Mouse (Mus musculus): ENCODE data around the gene Jade2. TPM values are rescaled to one million over a fixed set of nuclear protein-coding genes. Genes with fewer than 3 reads are reported as not detected.

Gene Jade2
- total RNA-seq (2023), result 66.0 TPM

DNA sequence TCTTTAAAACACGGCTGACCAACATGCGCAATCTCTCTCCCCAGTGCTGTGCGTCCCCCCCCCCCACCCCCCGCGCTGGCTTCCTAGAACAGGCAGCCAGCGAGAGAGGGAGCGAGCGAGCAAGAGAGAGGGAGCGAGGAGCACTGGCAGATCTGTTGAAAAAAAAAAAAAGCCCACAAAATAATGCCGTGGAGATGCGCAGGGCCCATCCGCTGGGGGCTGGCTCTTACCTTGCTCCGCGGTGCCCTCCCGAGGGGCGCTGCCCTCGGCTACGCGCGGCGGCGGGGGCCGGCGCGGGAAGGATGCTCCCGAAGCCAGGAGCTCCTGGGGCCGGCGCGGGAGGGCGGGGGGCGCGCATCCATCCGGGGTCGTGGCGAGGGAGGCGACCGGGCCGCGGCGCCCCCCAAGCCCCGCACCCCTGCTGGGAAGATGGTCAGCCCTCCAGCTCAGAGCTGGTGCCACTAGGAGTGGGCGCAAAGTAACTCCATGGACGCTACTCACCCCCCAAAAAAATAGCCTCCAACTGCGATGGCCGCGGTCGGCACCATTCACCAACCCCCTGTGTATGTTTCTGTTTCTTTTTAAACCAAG, at the start of gene Jade2:
TSS of gene Jade2 (minus strand) at position 573 of the 591 bp plus-strand sequence.

Other genes starting within 250 kb of the Jade2 start
- gene Nhp2, start 237.9 kb downstream of the Jade2 start, total RNA-seq (2023), result 42.3 TPM
- 57.0 TPM for gene Rmnd5b, start 221.8 kb downstream of the Jade2 start, total RNA-seq (2023)
- 5.3 TPM for gene N4bp3, start 206.8 kb downstream of the Jade2 start, total RNA-seq (2023)
- 0.71 TPM for gene D930048N14Rik, start 206.7 kb downstream of the Jade2 start, total RNA-seq (2023)
- gene 0610009B22Rik, start 168.8 kb downstream of the Jade2 start, total RNA-seq (2023), result 3.0 TPM
- 55.5 TPM for gene Sec24a, start 94.0 kb downstream of the Jade2 start, total RNA-seq (2023)
- gene Sar1b, start 94.0 kb downstream of the Jade2 start, total RNA-seq (2023), result 31.3 TPM
- gene Cdkn2aipnl, start 110.0 kb upstream of the Jade2 start, total RNA-seq (2023), result 52.3 TPM
- gene Ube2b, start 143.1 kb upstream of the Jade2 start, total RNA-seq (2023), result 244 TPM
- 2.2 TPM for gene Cdkl3, start 146.6 kb upstream of the Jade2 start, total RNA-seq (2023)
- 124 TPM for gene Ppp2ca, start 241.0 kb upstream of the Jade2 start, total RNA-seq (2023)